Mouse (Mus musculus): ENCODE results near the gene Scp2d1. TPM values are rescaled to one million over a fixed set of nuclear protein-coding genes. Genes with fewer than 3 reads are reported as not detected.
"Not testable (repeated sequence)": the region's sequence is repeated elsewhere in the genome, so short reads cannot be mapped to it uniquely, and the experiment has no call there.

The Scp2d1 gene
- total RNA-seq (2014; fragmentation: Nextera tagmentation) (not detected in 2 replicates), total RNA-seq (2017) (not detected in 2 replicates)

GRCm38 (mm10) chr2:144823356-144823755 is at the start of gene Scp2d1:
TSS of gene Scp2d1 (plus strand) at chr2:144823656.
- ATAC-seq (replicated peaks; ENCODE audit: low FRiP score, low TSS enrichment, poor library complexity, severe bottlenecking): not testable (repeated sequence)

- no peak for ATAC-seq (replicated peaks; ENCODE audit: low FRiP score, low TSS enrichment, poor library complexity, severe bottlenecking)
These were observed 48.8 kb upstream of the Scp2d1 start for GRCm38 (mm10) chr2:144774636-144775160.

- ATAC-seq (replicated peaks; ENCODE audit: low FRiP score, low TSS enrichment, poor library complexity, severe bottlenecking): no peak
These were observed 47.8 kb upstream of the Scp2d1 start for GRCm38 (mm10) chr2:144775626-144776025.

- no peak for ATAC-seq (replicated peaks; ENCODE audit: low FRiP score, low TSS enrichment, poor library complexity, severe bottlenecking)
These were observed 44.2 kb upstream of the Scp2d1 start for GRCm38 (mm10) chr2:144779263-144779662.

- ATAC-seq (replicated peaks; ENCODE audit: low FRiP score, low TSS enrichment, poor library complexity, severe bottlenecking): no peak
These were observed 42.7 kb upstream of the Scp2d1 start for GRCm38 (mm10) chr2:144780731-144781130.

GRCm38 (mm10) chr2:144781871-144782270 is 41.6 kb upstream of the Scp2d1 start:
- ATAC-seq (replicated peaks; ENCODE audit: low FRiP score, low TSS enrichment, poor library complexity, severe bottlenecking): no peak

GRCm38 (mm10) chr2:144782481-144782880 is 41.0 kb upstream of the Scp2d1 start:
- ATAC-seq (replicated peaks; ENCODE audit: low FRiP score, low TSS enrichment, poor library complexity, severe bottlenecking): no peak

GRCm38 (mm10) chr2:144783190-144783589 is 40.3 kb upstream of the Scp2d1 start:
- no peak for ATAC-seq (replicated peaks; ENCODE audit: low FRiP score, low TSS enrichment, poor library complexity, severe bottlenecking)

- no peak for ATAC-seq (replicated peaks; ENCODE audit: low FRiP score, low TSS enrichment, poor library complexity, severe bottlenecking)
These were observed 39.6 kb upstream of the Scp2d1 start for GRCm38 (mm10) chr2:144783831-144784230.

- no peak for ATAC-seq (replicated peaks; ENCODE audit: low FRiP score, low TSS enrichment, poor library complexity, severe bottlenecking)
These were observed 31.7 kb upstream of the Scp2d1 start for GRCm38 (mm10) chr2:144791671-144792294.

GRCm38 (mm10) chr2:144797515-144797914 is 25.9 kb upstream of the Scp2d1 start:
- ATAC-seq (replicated peaks; ENCODE audit: low FRiP score, low TSS enrichment, poor library complexity, severe bottlenecking): no peak

- ATAC-seq (replicated peaks; ENCODE audit: low FRiP score, low TSS enrichment, poor library complexity, severe bottlenecking): no peak
These were observed 15.4 kb upstream of the Scp2d1 start for GRCm38 (mm10) chr2:144807766-144808754.

GRCm38 (mm10) chr2:144828457-144828985 is 5.1 kb downstream of the Scp2d1 start:
- ATAC-seq (replicated peaks; ENCODE audit: low FRiP score, low TSS enrichment, poor library complexity, severe bottlenecking): no peak

GRCm38 (mm10) chr2:144836667-144837311 is 13.3 kb downstream of the Scp2d1 start:
- ATAC-seq (replicated peaks; ENCODE audit: low FRiP score, low TSS enrichment, poor library complexity, severe bottlenecking): no peak

GRCm38 (mm10) chr2:144837312-144837679 is 13.8 kb downstream of the Scp2d1 start:
- no peak for ATAC-seq (replicated peaks; ENCODE audit: low FRiP score, low TSS enrichment, poor library complexity, severe bottlenecking)

- no peak for ATAC-seq (replicated peaks; ENCODE audit: low FRiP score, low TSS enrichment, poor library complexity, severe bottlenecking)
These were observed 45.4 kb downstream of the Scp2d1 start for GRCm38 (mm10) chr2:144868827-144869226.
